Mouse (Mus musculus) forebrain, embryonic 12.5 days (tissue): Measurements from ENCODE around the gene Gm10985. TPM values are rescaled to one million over a fixed set of nuclear protein-coding genes. Genes with fewer than 3 reads are reported as not detected.

ENCODE experiments used
- ATAC-seq: fragments of 200-750 bp; cut with Nextera tagmentation; 2 replicates; pipeline ENCODE4 v1.8.0; 2017; ENCODE audit warnings: moderate TSS enrichment; ENCODE audit not compliant: low FRiP score
- H3K27ac ChIP-seq: fragments of 300-500 bp; sonication (generic); 2 replicates; pipeline ENCODE4 v1.5.1; 2016; ENCODE audit warnings: mild to moderate bottlenecking
- H3K27me3 ChIP-seq: fragments of 300-500 bp; sonication (generic); 2 replicates; pipeline ENCODE4 v1.6.1; 2016; ENCODE audit warnings: mild to moderate bottlenecking
- H3K36me3 ChIP-seq: fragments of 300-500 bp; sonication (generic); replicated peaks from 2 replicates; pipeline ENCODE4 v1.6.1; 2016; ENCODE audit warnings: mild to moderate bottlenecking
- H3K4me1 ChIP-seq: fragments of 300-500 bp; sonication (generic); 2 replicates; pipeline ENCODE4 v1.6.1; 2016
- H3K4me2 ChIP-seq: fragments of 300-500 bp; sonication (generic); 2 replicates; pipeline ENCODE4 v1.6.1; 2016; ENCODE audit warnings: mild to moderate bottlenecking, moderate library complexity
- H3K4me3 ChIP-seq: fragments of 300-500 bp; sonication (generic); replicated peaks from 2 replicates; pipeline ENCODE4 v1.5.1; 2016; ENCODE audit warnings: mild to moderate bottlenecking
- H3K9ac ChIP-seq: fragments of 300-500 bp; sonication (generic); 2 replicates; pipeline ENCODE4 v1.6.1; 2016; ENCODE audit warnings: mild to moderate bottlenecking
- H3K9me3 ChIP-seq: fragments of 300-500 bp; sonication (generic); 2 replicates; pipeline ENCODE4 v1.6.1; 2016
- WGBS: fragments of 180-500 bp; shearing (Covaris S2); methylation state at CpG from one replicate; pipeline ENCODE4 v1.1.7; 2016; 5-methylcytosine and 5-hydroxymethylcytosine counted together
- polyA plus RNA-seq: library from polyadenylated mRNA; unstranded; fragments of >200 nt; fragmentation: Nextera tagmentation; extraction: Ambion mirVana; gene quantifications from 2 replicates; pipeline ENCODE4 v1.2.1, GENCODE M21; 2016

Gene Gm10985
- polyA plus RNA-seq, 1 experiment from 2014 or later = not detected

GRCm38 (mm10) chr3:53869263-53869662, 24.4 kb downstream of the Gm10985 start:
- H3K4me3 ChIP-seq = no peak overlapping the region
- H3K27me3 ChIP-seq = 0 out of 2 replicates have a peak, but pooled peaks cover 3% of the 10 kb centered on the region
- H3K9me3 ChIP-seq = no peaks in the 10 kb centered on the region
- no peak overlapping the region for H3K27ac ChIP-seq
- 0% methylated on average over 1 of the region's 1 CpGs for WGBS
- no peak overlapping the region for H3K9ac ChIP-seq
- ATAC-seq = peak; percentile 71; the same call in 1 of the 2 replicates
- peaks cover 6% of the 10 kb centered on the region for H3K4me1 ChIP-seq
- no peak overlapping the region for H3K4me2 ChIP-seq
- no peaks in the 10 kb centered on the region for H3K36me3 ChIP-seq

- Histone ChIP-seq H3K9me3 (no peaks in the 10 kb centered on the region), H3K4me3 (no peak overlapping the region), H3K36me3 (no peaks in the 10 kb centered on the region), H3K4me2 (no peak overlapping the region), H3K4me1 (peaks cover 6% of the 10 kb centered on the region), H3K27me3 (0 out of 2 replicates have a peak, but pooled peaks cover 3% of the 10 kb centered on the region), H3K9ac (no peak overlapping the region), H3K27ac (no peak overlapping the region)
- ATAC-seq = no peak
- 84% methylated on average over 6 of the region's 6 CpGs for WGBS
Observed at GRCm38 (mm10) chr3:53870482-53870881, 25.6 kb downstream of the Gm10985 start.

DNA sequence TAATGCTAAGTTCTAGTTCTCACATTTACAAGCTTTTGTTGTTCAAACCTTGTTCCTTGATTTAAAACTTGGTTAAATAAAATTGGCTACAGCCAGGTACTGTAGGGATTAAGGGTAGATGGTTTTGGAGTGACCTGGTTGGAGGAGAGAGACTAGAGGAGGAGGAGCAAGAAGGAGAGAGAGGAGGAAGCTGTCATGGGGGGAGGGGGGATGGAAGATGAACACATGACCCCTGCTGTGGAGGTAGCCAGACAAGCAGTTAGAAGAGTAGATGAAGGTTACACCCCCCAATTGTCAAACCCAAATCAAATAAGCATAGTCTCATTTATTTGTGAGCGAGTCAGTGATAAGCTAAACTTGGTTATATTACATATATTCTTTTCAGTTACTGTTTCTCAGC, 26.7 kb downstream of the Gm10985 start:
- Histone ChIP-seq H3K27me3 (0 out of 2 replicates have a peak, but pooled peaks cover 3% of the 10 kb centered on the region), H3K9me3 (no peaks in the 10 kb centered on the region), H3K4me1 (peaks cover 6% of the 10 kb centered on the region), H3K4me3 (no peak overlapping the region), H3K36me3 (no peaks in the 10 kb centered on the region), H3K27ac (no peak overlapping the region), H3K9ac (no peak overlapping the region), H3K4me2 (no peak overlapping the region)
- WGBS = 88% methylated on average over 1 of the region's 1 CpGs
- no peak for ATAC-seq

DNA sequence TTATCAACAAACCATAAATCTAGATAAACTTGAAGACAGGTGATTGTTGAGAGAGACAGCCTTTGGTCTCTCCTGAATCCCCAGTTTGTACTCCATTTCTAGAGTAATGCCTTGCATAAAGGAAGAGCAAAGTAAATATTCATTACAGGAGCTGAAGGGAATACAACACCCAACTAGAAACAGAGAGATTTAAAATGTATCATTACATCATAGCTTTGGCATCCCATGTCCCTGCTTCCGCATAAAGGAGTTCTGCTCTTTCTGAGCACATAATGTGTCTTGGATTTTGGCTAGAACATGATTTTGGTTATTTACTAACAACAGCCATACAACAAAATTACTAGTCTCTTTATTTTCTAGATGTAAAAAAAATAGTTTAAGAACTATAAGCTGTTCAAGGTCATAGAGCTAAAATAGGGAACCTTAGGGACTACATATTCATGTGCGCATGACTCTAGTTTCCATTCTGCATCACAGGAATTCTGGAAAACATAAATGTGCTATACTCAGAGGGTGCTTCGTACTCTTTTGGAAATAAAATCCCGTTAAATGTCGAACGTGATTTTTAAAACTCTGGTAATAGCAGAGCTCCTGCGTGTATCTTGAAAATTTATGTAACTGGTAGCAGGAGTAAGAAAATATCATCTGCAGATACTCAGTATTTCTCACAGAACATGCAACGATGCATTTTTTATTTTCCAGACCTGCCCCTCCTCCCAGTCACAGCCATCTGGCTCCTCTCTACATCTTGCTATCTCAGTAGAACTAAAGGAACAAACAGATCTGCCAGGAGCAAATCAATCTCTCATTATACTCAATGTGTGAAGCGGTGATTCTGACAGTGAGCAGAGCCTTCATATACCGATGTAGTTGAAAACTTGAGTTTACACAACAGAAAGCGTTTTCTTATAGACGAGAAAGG, 46.0 kb downstream of the Gm10985 start:
- no peaks in the 10 kb centered on the region for H3K4me1 ChIP-seq
- no peak for ATAC-seq
- H3K9me3 ChIP-seq = no peaks in the 10 kb centered on the region
- no peak overlapping the region for H3K4me2 ChIP-seq
- no peak overlapping the region for H3K9ac ChIP-seq
- H3K36me3 ChIP-seq = no peaks in the 10 kb centered on the region
- H3K27me3 ChIP-seq = no peaks in the 10 kb centered on the region
- H3K27ac ChIP-seq = no peak overlapping the region
- WGBS = 86% methylated on average over 12 of the region's 12 CpGs
- H3K4me3 ChIP-seq = no peak overlapping the region

Other genes with a start within 250 kb of the Gm10985 start
- 1.9 and 2.1 TPM in 2 replicates for gene Frem2, start 187.7 kb upstream of the Gm10985 start, polyA plus RNA-seq
- 94.4 and 108 TPM in 2 replicates for gene Ufm1, start 18.7 kb downstream of the Gm10985 start, polyA plus RNA-seq